Mouse (Mus musculus) cortical plate, adult 2 months (tissue): ENCODE results near the gene Gramd4.

Source experiments
- CTCF ChIP-seq: fragments of 200-500 bp; IDR thresholded peaks from 2 replicates; pipeline ENCODE4 v1.5.1; 2011; ENCODE audit warnings: mild to moderate bottlenecking, control low read depth, low read length; ENCODE audit not compliant: insufficient read depth; ENCODE audit errors: extremely low read depth
- POLR2A ChIP-seq: fragments of 200-500 bp; IDR thresholded peaks from 2 replicates; pipeline ENCODE4 v1.6.1; 2011; ENCODE audit warnings: mild to moderate bottlenecking, low read length, control low read depth; ENCODE audit not compliant: insufficient read depth; ENCODE audit errors: extremely low read depth

- TF ChIP-seq CTCF (no peak), POLR2A (no peak)
These were observed 118.7 kb downstream of the Gramd4 start for GRCm38 (mm10) chr15:86176166-86176565.
